Mouse (Mus musculus): ENCODE data around the gene Angel2.

GRCm38 (mm10) chr1:190927751-190928369 is 2.9 kb downstream of the Angel2 start:
- no peak for TF ChIP-seq CTCF (IDR thresholded peaks at IDR 0.05)
- peak; percentile 38; the same call in 1 of the 2 replicates for TF ChIP-seq EP300 (IDR thresholded peaks at IDR 0.05)
